Mouse (Mus musculus) heart, adult 2 months (tissue): Measurements from ENCODE around the gene Ndufb8.

Experiments used
- CTCF ChIP-seq: fragments of 200-600 bp; IDR thresholded peaks from 2 replicates; pipeline ENCODE4 v1.8.1; 2022; ENCODE audit warnings: antibody characterized with exemption, mild to moderate bottlenecking, moderate library complexity
- EP300 ChIP-seq: fragments of 200-500 bp; IDR thresholded peaks from 2 replicates; pipeline ENCODE4 v1.6.1; 2011; ENCODE audit warnings: low read depth, low read length, control low read depth; ENCODE audit not compliant: insufficient read depth
- POLR2A ChIP-seq: fragments of 200-500 bp; IDR thresholded peaks from 2 replicates; pipeline ENCODE4 v1.6.1; 2011; ENCODE audit warnings: mild to moderate bottlenecking, low read depth, low read length, control low read depth; ENCODE audit not compliant: insufficient read depth

DNA sequence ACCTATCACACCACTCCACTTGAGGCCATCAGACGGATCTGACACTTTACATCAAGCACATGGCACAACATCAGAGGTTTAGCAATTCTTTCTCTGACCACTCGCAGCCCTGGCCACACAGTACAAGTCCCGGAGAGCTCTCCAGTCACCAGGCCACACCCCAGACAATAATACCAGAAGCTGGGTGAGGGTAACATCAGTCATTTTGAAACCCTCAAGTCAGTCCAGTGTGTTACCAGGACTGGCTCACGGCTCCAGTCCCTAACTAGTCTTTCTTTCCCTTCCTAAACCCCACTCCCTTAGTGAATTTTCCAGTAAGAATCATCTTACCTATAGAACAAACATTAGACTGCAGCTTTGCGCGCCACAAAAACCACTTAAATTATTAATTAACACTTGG is 25.2 kb downstream of the Ndufb8 start:
- TF ChIP-seq CTCF = no peak
- TF ChIP-seq POLR2A = no peak
- TF ChIP-seq EP300 = no peak
